Mouse (Mus musculus) thymus, adult 2 months (tissue): ENCODE data around the gene Btbd19. TPM values are rescaled to one million over a fixed set of nuclear protein-coding genes. Genes with fewer than 3 reads are reported as not detected.
A peak's percentile ranks its signal among the peaks of the same experiment; 100 is the strongest.

Experiments
- DNase-seq: peaks from one replicate; pipeline ENCODE4 v3.0.0; 2021
- H3K27ac ChIP-seq: fragments of 200-500 bp; 2 replicates; pipeline ENCODE4 v1.5.1; 2012; ENCODE audit warnings: low read length, control low read depth; ENCODE audit not compliant: control insufficient read depth, insufficient read depth
- H3K27me3 ChIP-seq: fragments of 200-500 bp; 2 replicates; pipeline ENCODE4 v1.6.1; 2012; ENCODE audit warnings: mild to moderate bottlenecking, low read length, moderate library complexity, mixed read lengths; ENCODE audit not compliant: control insufficient read depth, insufficient read depth
- H3K36me3 ChIP-seq: fragments of 200-500 bp; 2 replicates; pipeline ENCODE4 v1.6.1; 2012; ENCODE audit warnings: mild to moderate bottlenecking, low read length, moderate library complexity; ENCODE audit not compliant: control insufficient read depth, insufficient read depth
- H3K4me1 ChIP-seq: fragments of 200-500 bp; replicated peaks from 2 replicates; pipeline ENCODE4 v1.6.1; 2012; ENCODE audit warnings: low read length; ENCODE audit not compliant: control insufficient read depth, insufficient read depth
- H3K4me3 ChIP-seq: fragments of 200-500 bp; 2 replicates; pipeline ENCODE4 v1.5.1; 2012; ENCODE audit warnings: mild to moderate bottlenecking, low read length, control low read depth, moderate library complexity; ENCODE audit not compliant: control insufficient read depth, insufficient read depth
- CTCF ChIP-seq: fragments of 200-500 bp; IDR thresholded peaks from 2 replicates; pipeline ENCODE4 v1.5.1; 2012; ENCODE audit warnings: mild to moderate bottlenecking, control low read depth, low read length, moderate library complexity, borderline replicate concordance; ENCODE audit not compliant: control insufficient read depth, poor library complexity, insufficient read depth; ENCODE audit errors: extremely low read depth
- POLR2A ChIP-seq: fragments of 200-500 bp; IDR thresholded peaks from 2 replicates; pipeline ENCODE4 v1.6.1; 2012; ENCODE audit warnings: mild to moderate bottlenecking, low read length, control low read depth, moderate library complexity; ENCODE audit not compliant: control insufficient read depth, poor library complexity, insufficient read depth; ENCODE audit errors: extremely low read depth
- WGBS: fragments of 180-500 bp; shearing (Covaris S2); methylation state at CpG from one replicate; pipeline ENCODE4 v1.1.7; 2018; 5-methylcytosine and 5-hydroxymethylcytosine counted together
- polyA plus RNA-seq: library from polyadenylated mRNA; depleted of rRNA; stranded (reverse); fragments of >200 nt; gene quantifications from 2 replicates; pipeline ENCODE4 v1.2.3, GENCODE M21; 2012

The Btbd19 gene
- polyA plus RNA-seq, 1 experiment, result 20.3 TPM

GRCm38 (mm10) chr4:117120052-117120444, 5.5 kb downstream of the Btbd19 start:
- TF ChIP-seq POLR2A (no peak), CTCF (no peak)
- peaks cover 24% of the 10 kb centered on the region for H3K4me1 ChIP-seq
- H3K27me3 ChIP-seq, result no peaks in the 10 kb centered on the region
- peak overlapping the region; percentile 56; the same call in 1 of the 2 replicates for H3K27ac ChIP-seq
- no peak for DNase-seq
- no peaks in the 10 kb centered on the region for H3K36me3 ChIP-seq
- H3K4me3 ChIP-seq, result peak overlapping the region; percentile 57
- 8% methylated on average over 10 of the region's 10 CpGs for WGBS

- no peak for DNase-seq
- no peaks in the 10 kb centered on the region for H3K36me3 ChIP-seq
- H3K27me3 ChIP-seq, result no peaks in the 10 kb centered on the region
- H3K4me3 ChIP-seq, result no peak overlapping the region
- no peak for TF ChIP-seq POLR2A
- no peak for TF ChIP-seq CTCF
- H3K27ac ChIP-seq, result no peak overlapping the region
- H3K4me1 ChIP-seq, result peaks cover 20% of the 10 kb centered on the region
- 87% methylated on average over 5 of the region's 5 CpGs for WGBS
Observed at GRCm38 (mm10) chr4:117119636-117120035, 5.9 kb downstream of the Btbd19 start.

- no peak for DNase-seq
- no peak overlapping the region for H3K4me3 ChIP-seq
- no peaks in the 10 kb centered on the region for H3K27me3 ChIP-seq
- H3K27ac ChIP-seq, result no peak overlapping the region
- no peak for TF ChIP-seq CTCF
- TF ChIP-seq POLR2A, result no peak
- H3K36me3 ChIP-seq, result no peaks in the 10 kb centered on the region
- H3K4me1 ChIP-seq, result peaks cover 10% of the 10 kb centered on the region
- 95% methylated on average over 7 of the region's 7 CpGs for WGBS
Observed at GRCm38 (mm10) chr4:117117931-117118330, 7.6 kb downstream of the Btbd19 start.

- peak; percentile 56 for DNase-seq
Observed at GRCm38 (mm10) chr4:117115592-117115991, 9.9 kb downstream of the Btbd19 start.

GRCm38 (mm10) chr4:117113237-117113636, 12.3 kb downstream of the Btbd19 start:
- no peak for DNase-seq
- Histone ChIP-seq H3K4me3 (no peak overlapping the region), H3K36me3 (no peaks in the 10 kb centered on the region), H3K27ac (no peak overlapping the region), H3K4me1 (peaks cover 11% of the 10 kb centered on the region), H3K27me3 (no peaks in the 10 kb centered on the region)
- WGBS, result 100% methylated on average over 1 of the region's 1 CpGs
- TF ChIP-seq POLR2A (no peak), CTCF (no peak)

More at GRCm38 (mm10) chr4:117115592-117115991, 9.9 kb downstream of the Btbd19 start:
- TF ChIP-seq POLR2A (no peak), CTCF (no peak)
- Histone ChIP-seq H3K4me3 (no peak overlapping the region), H3K27ac (no peak overlapping the region), H3K4me1 (peaks cover 10% of the 10 kb centered on the region), H3K27me3 (no peaks in the 10 kb centered on the region), H3K36me3 (no peaks in the 10 kb centered on the region)
- whole genome bisulfite sequencing, result 35% methylated on average over 5 of the region's 5 CpGs

- H3K36me3 ChIP-seq, result no peaks in the 10 kb centered on the region
- no peak for TF ChIP-seq POLR2A
- TF ChIP-seq CTCF, result no peak
- DNase-seq, result no peak
- H3K4me1 ChIP-seq, result peaks cover 11% of the 10 kb centered on the region
- WGBS, result 83% methylated on average over 11 of the region's 11 CpGs
- H3K27me3 ChIP-seq, result no peaks in the 10 kb centered on the region
- H3K27ac ChIP-seq, result no peak overlapping the region
- H3K4me3 ChIP-seq, result no peak overlapping the region
Observed at GRCm38 (mm10) chr4:117110985-117111384, 14.5 kb downstream of the Btbd19 start.

- Histone ChIP-seq H3K27me3 (no peaks in the 10 kb centered on the region), H3K27ac (no peak overlapping the region), H3K36me3 (no peaks in the 10 kb centered on the region), H3K4me1 (peaks cover 5% of the 10 kb centered on the region; the same call in 1 of the 2 replicates), H3K4me3 (no peak overlapping the region)
- DNase-seq, result no peak
- no peak for TF ChIP-seq CTCF
- no peak for TF ChIP-seq POLR2A
- 74% methylated on average over 13 of the region's 13 CpGs for WGBS
Observed at GRCm38 (mm10) chr4:117110249-117110648, 15.3 kb downstream of the Btbd19 start.
